Mouse (Mus musculus) Muller cell, postnatal 12 days (primary cell): ENCODE measurements around the gene Cycs.
A peak's percentile ranks its signal among the peaks of the same experiment; 100 is the strongest.

Experiments
- DNase-seq: peaks from one replicate; pipeline ENCODE4 v3.0.0-alpha.2; 2015; ENCODE audit errors: inconsistent ontology term

Cycs gene

DNA sequence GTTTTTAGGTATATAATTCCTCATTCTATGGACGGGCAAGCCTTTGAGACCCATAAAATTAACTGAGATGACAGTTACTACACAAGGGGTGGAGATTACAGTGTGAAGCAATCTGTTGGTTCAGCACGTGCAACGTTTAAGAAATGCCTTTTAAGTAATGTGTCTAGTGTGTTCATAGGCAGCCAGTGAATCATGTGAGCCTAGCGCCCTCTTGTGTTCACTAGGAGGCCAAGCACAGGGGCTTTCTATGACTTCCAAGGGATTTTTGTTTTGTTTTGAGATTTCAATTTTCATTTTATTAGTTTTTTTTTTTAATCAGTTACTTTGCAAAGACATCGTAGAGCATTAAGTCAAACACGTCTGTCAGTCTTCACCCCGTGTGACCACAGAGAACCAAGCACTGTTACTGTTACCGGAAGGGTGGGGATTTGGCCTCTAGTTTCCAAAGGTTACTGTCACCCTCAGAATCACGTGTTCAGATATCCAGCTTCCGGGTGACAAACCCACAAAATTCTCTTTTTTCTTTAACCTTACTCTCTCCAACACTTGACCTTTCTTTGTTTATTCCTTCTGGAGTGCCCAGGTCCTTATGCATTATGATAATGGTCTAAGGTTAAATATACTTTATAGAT, 20.8 kb downstream of the Cycs start:
- peak; percentile 53 for DNase-seq

DNA sequence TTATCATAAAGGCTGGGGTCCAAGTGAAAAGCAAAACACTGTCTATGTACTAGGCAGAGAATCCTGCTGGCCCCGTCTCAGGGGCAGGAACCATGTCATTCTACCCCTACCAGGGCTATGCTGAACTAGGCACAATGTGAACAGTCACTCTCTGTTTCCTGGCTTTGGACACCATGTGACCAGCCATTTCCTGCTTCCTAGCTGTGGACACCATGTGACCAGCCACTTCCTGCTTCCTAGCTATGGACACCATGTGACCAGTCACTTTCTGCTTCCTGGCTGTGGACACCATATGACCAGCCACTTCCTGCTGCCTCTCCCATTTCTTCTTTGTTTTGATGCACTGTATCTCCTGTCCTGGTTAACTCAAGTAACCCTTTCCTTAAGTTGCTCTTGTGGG, 23.8 kb downstream of the Cycs start:
- no peak for DNase-seq

- no peak for DNase-seq
Measured at GRCm38 (mm10) chr6:50539641-50540040, 26.7 kb downstream of the Cycs start.

GRCm38 (mm10) chr6:50536461-50536892, 29.9 kb downstream of the Cycs start:
- DNase-seq = peak; percentile 81

DNA sequence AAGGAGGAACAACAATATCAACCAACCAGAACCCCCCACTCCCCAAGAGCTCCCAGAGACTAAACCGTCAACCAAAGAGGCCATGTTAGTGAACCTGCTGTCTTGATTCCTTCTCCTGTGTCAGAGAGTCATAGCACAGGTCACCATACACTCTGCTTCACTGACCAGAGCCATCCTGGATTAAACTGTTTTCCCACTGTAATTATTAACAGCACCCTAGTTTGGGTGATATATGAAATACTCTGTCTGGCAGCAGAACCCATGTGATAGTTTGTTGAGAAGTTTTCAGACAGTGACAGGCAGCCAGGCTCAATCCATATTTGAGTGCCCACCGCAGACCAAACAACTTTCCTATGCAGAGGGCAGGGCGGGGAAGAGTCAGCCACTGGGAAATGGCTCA, 31.0 kb downstream of the Cycs start:
- DNase-seq = no peak

GRCm38 (mm10) chr6:50531920-50532319, 34.4 kb downstream of the Cycs start:
- no peak for DNase-seq

DNA sequence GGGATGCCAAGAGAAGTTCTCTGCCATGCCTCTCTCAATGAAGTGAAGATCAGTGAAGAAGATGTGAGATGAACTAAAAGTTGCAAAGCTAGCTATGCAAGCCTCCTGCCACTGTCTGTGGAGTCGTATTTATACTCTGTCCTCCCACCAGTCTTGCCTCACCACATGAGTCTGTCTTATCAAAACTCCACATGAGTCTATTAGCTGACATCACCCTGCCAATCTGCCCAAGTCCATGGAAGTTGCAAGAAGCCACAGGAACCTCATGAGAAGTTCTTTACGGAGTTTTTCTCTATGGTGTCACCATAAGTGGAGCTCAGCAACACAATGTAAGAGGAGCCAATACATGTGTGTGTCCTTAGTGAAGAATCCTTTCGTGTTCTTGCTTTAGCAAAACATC, 35.3 kb downstream of the Cycs start:
- DNase-seq = no peak

DNA sequence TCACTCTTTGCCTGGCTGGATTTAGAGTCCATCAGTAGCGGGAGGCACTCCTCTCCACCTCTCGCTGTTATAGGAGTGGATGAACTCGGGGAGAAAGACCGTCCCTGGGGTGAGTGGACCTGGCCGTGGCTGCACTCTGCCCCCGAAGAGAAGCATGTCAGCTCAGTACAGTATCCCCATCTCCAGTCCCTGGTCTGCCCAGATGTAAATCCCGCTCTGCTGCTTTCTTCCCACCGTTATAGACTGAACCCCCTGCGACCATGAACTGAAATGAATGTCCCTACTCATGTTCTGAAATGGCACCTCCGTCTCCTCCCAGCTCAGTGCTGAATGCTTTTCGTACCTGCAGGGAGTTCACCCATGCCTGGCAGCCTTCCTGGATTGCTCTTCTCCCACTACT, 37.1 kb downstream of the Cycs start:
- no peak for DNase-seq

DNA sequence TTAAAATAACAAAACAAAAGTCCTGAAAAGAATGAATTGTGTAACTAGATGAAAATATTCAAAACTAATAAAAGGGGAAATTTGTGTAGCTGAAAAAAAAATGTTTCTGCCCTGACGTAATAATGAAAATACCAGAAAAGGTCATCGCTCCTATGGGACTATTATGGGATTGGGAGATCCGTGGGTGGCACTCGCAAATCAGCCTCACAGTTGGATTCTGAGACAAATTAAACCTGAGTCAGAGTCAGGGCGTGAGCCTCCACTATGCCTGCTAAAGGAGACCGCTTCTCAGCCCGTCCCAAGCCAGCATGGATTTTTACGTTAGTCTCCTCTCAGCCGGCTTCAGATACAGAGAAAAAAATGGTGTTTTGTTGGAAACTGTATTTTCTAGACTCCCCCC, 38.9 kb downstream of the Cycs start:
- DNase-seq = peak; percentile 52

DNA sequence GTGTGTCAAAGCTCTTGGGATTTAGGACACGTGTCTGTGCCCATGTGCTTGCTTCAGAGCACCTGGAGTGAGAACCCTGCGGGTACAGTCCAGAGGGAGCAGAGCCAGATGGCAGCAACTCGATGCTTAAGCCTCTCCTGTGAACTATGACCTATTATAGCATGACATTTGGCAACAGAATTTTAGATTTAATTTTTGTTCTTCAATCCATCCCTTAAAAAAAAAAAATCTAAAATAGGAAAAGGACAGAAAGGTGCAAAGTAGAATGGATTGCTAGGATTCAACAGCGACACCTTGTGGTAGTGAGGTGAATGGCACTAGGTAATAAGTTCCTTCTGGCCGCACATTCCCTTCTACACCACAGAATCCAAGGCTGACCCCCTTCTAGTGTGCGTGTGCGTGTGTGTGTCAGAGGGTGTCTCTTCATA, 39.7 kb downstream of the Cycs start:
- DNase-seq = peak; percentile 82

GRCm38 (mm10) chr6:50525846-50526245, 40.5 kb downstream of the Cycs start:
- no peak for DNase-seq

DNA sequence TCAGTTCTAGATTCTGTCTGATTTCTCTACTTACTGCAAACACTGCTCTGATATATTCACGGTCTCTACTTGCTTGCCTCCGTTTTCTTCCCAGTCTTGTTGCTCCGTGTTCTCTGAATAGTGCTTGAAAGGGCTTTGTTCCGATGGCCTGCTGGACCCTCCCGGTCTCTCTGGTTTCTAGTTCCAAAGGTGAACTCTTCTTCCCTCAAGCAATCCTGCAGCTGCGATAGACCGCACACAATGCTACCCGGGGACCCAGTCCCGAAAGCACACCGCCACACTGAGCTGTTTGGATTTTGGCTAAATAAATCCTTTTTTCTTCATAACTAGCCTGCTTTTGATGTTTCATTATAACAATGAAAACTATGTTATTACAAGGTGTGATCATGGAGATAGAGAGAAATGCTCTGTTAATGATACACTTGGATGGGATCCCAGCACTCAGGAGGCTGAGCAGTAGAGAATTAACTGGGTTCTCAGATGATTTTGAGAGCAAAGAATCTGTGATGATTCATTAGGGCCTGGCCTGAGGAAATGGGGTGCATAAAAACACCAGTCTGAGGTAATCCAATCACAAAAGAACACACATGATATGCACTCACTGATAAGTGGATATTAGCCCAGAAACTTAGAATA, 42.0 kb downstream of the Cycs start:
- DNase-seq = no peak

DNA sequence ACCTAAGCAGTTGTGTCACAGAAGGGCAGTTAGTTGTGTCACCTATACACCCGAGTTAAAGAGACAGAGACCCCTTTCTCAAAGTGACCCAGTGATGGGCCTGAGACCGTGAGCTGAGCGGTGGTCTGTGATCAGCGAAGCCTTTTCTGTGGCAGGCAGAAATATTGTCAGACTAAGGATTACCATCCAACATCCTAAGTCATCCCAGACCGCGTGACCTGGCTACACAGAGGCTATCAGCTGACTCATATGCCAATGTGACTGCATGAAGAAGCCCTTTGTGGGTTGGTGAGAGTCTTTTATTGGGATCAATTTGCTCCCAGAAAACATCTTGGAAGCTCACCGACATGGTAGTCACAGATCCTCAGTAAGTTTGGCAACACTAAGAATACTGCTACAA, 43.6 kb downstream of the Cycs start:
- no peak for DNase-seq

DNA sequence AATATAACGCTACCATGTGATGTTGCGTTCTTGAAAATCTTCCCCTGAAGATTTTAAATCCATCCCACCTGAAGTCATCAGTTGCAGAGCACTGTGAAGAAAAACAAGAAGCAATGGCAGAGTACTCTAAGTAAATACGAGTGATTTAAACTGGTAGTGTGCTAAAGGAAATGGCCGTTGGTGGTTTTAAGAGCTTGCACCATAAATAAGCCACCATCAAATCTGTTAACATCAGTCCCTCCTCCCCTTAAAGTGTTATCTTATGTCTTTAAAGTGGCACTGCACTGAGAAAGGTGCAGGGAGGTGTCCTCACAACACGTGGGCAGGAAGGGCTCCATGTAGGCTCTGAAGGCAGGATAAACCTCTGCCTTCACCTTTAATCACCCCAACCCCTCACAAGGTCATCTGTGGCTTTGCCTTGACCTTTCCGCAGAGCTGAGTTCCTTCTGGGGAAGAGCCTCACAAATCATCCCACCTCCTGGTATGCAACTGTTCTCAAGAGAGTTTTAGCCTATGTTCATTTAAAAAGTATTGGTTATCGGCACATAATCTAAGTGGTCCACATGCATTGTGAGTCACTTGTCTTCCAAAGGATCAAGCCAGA, 44.7 kb downstream of the Cycs start:
- DNase-seq = no peak

GRCm38 (mm10) chr6:50520139-50520538, 46.2 kb downstream of the Cycs start:
- DNase-seq = no peak

GRCm38 (mm10) chr6:50518371-50518770, 48.0 kb downstream of the Cycs start:
- no peak for DNase-seq
